Mouse (Mus musculus) neural tube, embryonic 10.5 days (tissue): ENCODE data around the gene Nfix.
A peak's percentile ranks its signal among the peaks of the same experiment; 100 is the strongest.
"Not testable (repeated sequence)": the region's sequence is repeated elsewhere in the genome, so short reads cannot be mapped to it uniquely, and the experiment has no call there.

Source experiments
- DNase-seq: peaks from one replicate; pipeline ENCODE4 v3.0.0-alpha.2; 2017; ENCODE audit warnings: low spot score; ENCODE audit errors: extremely low spot score

Gene Nfix

DNA sequence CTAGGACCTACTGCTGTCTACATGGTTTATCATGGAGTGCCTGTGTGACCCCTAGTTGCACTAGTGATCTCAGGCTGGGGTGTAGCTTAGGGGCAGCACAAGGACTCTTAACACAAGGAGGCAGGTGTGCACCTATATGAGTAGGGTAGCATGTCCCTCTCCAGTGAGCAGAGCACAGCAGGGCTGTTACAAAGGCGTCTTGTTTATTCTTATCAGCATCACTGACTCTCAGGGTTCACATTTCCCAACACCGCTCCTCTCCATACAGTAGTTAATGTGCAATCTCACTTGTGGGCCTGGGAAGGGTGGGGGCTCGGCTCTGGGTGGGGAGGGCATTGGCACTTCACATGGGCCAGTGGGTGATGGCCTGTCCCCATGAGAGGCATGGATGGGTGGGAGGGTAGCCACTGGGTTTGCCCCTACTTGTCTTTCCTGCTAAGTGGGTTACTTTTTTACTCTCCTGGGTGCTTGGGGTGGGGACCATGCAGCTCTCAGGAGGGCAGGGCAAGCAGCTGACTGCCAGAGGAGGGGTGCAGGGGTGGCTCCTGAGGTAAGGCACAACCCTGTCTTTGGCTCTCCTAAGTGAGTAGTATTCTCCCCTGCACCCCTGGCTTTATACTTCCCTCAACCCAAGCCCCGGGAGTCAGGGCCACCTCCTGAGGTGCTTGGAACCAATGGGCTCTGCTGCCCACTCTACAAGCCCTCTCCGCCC is 129.7 kb downstream of the Nfix start:
- not testable (repeated sequence) for DNase-seq

DNA sequence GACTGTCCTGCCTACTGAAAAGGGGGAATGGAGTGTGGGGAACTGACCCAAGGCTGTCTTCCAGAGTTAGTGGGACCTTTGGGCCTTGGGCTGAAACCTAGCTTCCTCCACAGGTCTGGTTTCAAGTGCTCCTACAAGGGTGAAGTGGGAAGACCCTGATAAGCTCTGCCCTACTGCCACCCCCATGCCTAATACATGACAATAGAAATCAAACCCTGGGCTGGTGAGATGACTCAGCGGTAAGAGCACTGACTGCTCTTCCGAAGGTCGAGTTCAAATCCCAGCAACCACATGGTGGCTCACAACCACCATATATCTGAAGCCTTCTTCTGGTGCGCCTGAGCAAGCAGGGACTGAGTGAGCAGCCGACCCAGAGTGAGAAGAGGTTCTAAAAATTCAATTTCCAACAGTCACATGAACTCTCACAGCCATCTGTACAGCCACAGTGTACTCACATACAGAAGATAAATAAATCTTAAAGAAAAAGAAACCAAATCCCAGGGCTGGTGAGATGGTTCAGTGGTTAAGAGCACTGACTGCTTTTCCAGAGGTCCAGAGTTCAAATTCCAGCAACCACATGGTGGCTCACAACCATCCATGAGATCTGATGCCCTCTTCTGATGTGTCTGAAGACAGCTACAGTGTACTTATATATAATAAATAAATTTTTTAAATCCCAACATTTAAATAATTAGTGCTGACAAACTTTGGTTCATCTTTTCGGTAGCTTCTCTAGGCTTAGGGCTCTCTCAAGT is 131.2 kb downstream of the Nfix start:
- no peak for DNase-seq

DNA sequence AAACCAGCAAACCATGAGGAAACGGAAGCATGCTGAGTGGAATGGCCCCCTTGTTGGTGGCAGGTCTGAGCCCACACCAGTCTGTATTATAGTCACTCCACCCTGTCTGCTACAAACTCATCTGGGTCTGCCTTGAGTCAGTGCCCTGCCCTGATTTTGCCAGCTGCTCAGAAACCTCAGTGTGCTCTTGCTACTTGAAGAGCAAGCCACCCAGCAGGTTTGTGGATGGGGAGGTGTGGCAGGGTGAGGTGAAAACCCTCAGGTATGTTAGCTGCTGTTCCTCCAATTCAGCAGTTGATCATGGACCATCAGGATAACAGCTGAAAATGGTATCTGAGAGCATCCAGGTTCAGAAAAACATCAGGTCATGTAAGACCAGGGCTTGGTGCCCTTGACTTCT is 132.1 kb downstream of the Nfix start:
- DNase-seq, result no peak

DNA sequence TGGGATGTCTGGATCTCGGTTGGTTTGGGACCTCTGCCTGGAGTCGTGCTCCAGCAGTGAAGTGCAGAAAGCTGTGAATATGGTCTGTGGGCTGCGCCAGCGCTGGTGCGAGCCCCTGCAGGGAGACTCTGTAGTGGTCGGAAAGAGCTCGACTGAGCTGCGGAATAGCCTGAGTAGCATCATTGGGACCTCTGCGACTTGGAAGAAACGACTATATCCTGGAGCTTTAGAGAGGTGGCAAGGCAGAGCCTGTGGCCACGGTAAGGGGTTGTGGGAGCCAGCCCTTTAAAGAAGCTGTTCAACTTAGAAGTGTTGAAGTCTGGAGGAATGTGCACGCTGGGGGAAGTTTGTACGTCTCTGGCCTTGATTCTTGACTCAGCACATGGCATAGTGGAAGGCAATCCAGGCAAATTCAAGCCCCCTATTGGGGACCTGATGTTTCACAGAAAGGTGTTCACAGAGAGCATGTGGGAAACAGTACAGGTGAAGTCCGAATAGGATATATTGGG is 134.7 kb downstream of the Nfix start:
- DNase-seq, result no peak

DNA sequence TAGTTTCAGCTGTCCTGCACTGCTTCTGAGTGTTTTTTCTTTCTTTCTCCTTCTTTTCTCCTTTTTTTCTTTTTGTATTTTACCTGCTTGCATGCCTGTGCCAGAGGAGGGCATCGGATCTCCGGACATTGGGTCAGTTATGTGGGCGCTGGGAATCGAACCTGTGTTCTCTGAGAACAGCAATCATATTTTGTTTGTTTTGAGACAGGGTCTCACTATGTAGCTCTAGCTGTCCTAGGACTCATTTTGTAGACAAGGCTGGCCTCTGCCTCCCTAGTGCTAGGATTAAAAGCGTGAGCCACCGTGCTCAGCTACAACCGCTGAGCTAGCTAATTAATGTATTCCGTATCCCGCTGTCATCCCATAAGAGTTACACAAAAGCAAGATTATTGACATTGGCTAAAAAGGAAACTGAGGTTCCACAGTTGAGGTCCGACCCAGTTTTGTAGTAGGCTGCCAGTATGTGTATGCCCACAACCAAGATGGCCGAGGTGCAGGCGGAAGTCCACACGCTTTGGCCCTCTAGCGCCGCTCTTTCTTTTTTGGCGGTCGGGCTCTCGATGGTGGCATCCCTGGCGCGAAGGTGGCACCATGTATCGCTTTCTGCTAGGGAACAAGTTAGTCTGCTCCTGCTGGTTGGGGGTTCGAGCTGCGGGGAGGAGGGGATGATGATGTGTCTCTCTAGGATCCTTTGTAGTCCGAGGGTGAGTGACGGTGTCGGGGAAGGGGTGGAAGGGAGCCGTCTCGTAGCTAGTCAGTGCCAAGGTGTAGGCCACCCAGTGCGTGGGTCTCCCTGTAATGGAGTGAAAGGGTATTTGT is 135.4 kb downstream of the Nfix start:
- peak; percentile 85 for DNase-seq

DNA sequence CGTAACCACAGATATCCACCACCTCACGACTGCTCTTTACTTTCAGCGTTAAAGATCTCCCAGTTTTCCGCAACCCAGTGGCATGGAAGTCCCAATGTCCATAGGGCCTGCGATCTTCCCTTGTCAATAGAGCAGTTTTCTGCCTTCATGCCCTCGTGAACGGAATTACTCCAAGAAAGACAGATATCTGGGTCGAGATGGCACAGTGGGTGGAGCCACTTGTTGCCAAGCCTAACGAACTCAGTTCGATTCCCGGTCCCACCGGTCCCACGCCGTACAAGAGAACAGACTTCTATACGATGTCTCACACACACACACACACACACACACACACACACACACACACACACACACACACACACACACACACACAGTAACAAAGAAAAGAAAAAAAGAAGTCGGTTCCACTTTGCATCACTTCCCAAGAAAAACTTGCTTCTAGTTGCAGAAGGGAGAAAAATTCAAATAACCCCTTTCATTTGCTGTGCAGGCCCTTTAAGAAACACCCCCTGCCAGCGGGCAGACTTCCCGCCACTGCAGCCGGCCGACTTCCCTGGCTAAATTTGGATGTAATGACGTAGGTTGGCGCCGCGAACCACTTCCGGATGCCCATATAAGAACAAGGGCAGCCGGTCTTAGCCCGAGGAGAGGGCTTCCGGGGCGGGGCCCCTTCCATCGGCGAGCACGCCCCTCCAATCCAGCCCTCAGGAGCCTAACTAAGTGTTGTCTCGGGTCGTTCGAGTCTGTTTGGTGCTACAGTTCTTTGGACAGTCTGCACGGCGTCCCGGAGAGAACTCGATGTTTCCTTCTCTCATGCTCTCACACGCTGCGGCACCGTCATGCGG is 136.4 kb downstream of the Nfix start:
- peak; percentile 94 for DNase-seq

DNA sequence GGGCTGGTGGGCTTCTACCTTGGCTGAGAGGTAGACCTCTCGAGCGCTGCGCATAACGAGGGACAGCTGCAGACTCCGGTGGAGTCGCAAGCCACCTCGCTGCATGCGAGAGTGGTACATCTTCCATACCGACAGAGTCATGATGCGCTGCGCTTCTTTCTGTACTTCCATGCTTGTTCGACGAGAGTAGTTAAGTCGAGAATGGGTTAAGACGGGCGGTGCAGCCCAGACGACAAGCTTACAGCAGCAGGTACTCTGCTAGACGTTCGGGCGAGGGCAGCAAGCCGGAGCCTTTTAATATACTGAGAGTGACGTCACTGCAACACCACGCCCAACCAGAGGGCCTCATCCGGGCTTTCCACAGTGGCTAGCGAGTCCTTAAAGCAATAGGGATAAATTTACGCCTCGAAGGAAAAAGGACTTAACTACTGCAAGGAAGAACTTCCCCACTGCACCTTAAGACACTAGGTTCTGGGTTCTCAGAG is 137.5 kb downstream of the Nfix start, which contains the start of gene Ier2:
Gene Ier2 (minus strand): TSS at position 272 of the 485 bp plus-strand sequence.
- DNase-seq, result peak; percentile 96

DNA sequence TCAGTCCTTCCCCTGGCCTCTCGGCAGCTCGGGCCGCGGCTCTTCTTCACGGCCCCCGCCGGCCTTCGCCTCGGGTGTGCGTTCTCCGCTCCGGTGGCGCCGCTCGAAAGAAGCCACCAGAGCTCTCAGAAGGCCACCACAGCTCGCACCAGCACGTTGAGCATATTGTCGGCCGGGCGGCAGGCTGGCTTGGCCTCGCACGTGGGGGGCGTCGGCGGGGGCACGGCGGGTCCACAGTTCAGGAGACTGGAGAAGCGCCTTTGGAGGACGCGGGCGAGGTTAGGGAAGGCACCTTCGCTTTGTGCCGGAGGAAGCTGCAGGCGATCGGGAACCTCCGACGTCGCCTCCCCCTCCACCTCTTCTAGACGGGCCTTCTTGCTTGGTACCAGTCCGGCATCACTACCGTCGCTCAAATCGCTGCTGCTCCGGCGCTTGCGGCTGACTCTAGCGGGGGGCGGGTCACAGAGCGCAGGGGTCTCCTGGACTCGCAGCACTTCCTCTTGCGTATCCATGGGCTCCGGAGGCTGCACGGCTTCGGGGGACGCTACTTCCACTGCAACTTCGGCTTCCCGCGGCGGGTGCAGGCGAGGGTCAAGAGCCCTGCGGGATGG is 138.1 kb downstream of the Nfix start:
- no peak for DNase-seq

DNA sequence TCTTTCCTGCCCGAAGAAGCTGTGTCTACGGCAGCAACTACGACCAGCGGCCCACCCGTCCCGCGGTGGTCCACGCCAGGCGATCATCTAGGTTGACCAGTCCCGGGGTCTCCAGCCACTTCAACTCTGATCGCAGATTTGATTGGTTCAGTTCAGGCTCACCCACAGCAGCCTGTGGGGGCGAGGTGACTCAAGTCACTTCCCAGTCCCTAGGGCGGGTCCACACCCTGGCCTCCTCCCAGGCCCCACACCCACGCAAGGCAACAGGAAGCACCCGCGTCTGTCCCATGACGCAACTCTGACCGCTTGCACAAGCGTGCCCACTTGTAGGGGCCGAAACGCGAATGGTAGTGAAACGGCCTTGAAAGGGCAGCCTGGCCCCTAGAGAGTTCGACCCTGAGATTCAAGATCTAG is 138.7 kb downstream of the Nfix start:
- peak; percentile 75 for DNase-seq

DNA sequence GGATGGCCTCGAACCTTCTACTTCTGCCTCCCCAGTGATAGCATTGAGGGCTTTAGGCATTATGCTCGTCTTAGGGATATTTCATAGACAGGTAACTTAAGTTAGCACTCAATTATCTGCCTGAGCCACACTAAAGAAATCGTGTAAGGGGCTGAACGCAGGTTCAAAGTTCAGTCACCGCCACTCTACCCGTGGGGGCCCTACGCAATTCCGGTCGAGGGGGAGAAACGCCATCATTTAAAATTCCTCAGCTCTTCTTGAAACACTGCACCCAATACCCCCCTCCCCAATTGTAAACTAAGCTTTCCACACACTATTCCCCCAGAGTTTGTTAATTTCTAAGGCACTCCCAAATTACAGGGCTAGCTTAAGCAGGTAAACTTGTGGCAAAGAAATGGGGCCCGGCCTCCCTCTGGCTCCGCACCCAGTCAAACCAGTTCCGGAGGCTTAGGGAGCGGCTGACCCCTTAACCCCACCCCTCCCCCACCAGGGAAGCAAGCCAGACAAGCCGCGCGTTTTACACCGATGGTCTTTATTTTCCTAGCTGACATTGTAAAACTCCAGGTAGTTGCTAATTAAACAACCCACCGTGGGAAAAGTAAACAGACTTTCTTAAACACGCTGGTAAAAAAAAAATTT is 139.2 kb downstream of the Nfix start:
- peak; percentile 73 for DNase-seq

DNA sequence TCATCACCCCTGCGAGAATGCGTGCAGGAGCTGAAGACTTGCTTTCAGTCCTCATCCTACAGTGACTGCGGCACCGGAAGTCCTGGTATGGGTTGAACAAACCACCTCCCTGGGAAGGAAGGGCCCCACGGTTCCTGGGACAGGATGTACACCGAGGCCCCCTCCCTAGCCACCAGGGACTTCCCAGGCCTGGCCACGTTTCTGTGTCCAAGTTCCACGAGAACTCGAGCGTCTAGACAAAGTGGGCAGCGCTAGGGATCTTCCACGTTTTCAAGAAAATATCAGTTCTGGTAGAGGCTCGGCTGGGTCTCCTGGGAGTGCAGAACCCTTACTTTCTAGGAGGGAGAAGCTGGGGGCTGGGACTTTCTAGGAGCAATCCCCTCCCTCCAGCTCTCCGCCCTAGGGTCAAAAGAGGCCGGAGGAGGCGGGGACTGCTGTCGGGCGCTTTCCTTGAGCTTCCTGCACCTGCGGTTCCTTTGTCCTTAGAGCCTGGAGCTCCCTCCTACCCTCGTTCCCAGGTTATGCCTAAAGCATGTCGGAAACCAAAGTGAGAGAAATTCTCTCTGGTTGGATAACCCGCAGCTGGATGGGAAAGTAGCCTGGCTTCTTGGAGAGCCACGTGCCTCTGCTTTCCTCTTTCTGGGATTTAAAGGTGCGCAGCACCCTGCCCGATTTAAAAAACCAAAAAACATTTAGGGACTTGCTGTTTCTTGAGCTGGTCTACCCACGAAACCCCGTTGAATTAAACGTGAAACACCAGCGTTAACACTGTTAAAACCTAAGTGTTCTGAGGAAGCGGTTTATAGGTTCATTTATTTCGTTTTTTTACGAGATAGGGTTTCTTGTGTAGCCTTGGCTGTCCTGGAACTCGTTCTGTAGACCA is 140.0 kb downstream of the Nfix start:
- DNase-seq, result peak; percentile 81

DNA sequence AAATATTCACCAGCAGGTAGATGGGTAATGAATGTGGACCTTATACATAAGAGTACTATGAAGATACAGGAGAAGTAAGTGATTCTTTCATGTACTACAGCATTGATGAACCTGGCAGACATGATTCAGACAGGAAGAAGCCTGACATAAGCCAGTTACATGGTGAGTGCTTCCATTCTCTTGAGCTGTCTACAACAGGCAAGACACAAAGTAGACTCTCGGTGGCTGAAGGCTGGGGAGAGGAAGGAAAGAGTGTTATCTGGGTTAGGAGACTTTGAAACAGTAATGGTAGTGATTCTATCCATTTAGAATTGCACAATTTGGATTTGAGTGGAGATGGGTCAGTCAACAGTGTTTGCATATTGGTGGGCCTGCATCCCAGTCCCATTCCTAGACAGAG is 141.2 kb downstream of the Nfix start:
- DNase-seq, result no peak

DNA sequence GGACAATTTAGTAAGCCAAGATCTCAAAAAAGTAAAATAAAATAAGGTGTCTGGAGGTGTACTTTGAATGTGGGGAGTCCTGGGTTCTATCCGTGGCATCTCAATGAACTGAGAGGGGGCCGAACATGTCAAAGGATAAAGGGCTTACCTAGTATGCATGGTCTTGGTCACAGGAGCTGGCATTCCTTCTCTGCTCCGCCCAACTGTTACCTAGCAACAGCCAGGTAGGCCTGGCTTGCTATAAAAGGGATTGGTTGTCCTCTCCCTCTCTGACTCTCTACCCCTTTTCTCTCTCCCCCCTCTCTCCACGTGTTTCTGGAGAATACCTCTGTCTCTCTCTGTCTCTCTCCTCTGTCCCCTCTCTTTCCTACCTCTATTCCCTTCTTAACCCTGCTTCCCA is 142.5 kb downstream of the Nfix start:
- DNase-seq, result no peak

DNA sequence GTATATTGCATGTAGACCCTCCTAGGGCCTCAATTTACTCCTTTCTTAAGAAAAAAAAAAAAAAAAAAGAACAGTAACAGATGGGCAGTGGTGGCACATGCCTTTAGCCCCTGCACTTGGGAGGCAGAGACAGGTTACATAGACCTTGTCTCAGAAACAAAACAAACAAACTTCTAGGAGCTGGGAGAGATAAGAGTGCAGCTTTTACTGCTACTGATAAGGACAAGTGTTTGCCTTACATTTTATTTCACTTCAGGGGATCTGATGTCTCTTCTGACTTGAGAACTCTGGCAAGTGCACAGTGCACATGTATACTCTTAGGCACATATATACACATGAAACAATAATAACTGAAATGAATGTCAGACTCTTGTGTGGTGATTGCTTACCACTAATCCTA is 142.9 kb downstream of the Nfix start:
- DNase-seq, result no peak

DNA sequence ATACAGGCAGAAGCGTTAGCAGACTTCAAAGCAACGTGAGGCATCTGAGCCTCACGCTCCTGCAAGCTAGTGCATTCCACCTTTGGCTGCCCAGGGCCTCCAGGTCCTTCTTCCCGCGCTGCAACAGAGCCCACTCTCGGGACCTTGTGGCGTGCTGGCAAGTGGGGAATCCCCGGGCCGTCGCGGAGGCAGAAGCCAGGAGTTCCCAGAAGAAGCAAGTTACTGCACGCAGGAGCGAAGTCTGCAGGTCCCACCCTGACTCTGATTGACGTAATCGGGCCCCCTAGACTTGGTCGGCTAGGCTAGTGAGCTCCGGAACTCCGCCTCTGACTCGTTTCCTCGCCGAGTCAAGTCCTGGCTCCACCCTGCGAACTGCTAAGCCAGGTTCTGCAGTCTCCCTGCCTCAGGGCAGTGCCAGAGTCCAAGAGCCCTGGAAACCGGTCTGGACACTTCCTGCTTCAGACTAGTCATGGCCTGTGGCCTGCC is 143.5 kb downstream of the Nfix start:
- DNase-seq, result peak; percentile 70

DNA sequence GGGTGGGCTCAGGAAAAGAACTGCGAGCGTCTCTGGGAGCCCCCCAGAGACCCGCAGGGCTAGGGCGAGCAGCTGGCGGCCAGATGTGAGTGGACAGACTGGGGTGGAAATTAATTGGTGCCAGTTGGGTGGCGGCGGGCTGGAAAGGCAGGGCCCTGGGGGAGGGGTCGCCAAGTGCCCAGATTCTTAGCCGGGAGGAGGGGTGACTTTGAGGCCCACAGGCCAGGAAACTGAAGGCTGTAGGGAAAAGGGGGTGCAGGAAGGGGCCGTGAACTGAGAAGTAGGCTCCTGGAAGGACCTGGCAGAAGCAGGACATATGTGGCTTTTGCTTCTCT is 144.0 kb downstream of the Nfix start:
- DNase-seq, result peak; percentile 93

DNA sequence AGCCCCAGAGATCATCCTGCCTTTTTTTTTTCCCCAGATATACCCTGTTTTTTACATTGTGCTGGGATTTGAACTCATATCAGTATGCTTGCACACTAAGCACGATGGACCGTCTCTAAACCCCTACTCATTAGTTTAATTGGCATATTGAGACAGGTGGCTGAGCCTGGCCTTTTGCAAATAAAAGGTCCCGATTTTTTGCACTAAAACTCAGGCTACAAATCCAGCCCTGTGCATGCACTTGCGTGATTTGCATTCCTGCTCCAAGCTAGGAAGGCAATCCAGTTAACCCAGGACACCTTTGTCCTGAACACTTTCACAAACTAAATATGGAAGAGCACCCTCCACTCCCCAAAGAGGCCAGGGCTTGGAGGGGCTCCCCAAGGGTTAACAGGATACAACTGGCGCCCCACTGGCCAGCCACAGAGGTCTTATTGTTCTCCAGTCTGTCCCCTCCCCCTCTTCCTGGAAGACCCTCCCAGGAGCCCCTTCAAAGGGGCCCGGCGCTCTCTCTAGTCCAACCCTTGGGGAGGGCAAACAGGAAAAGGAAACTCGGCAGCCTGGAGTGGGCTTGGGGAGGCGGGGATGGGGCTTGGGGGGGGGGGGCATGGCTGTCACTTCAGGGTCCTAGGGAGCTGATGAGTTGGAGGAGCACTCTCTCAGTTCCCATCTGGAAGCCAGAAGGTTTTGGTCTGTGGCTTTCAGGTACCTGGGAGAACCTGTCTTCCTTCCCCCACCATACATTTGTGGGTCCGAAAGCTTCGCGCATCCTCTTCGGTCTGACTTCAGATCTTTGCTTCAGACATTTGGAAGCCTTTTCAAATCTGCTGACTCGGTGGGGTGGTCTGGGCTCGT is 144.6 kb downstream of the Nfix start:
- peak; percentile 83 for DNase-seq

DNA sequence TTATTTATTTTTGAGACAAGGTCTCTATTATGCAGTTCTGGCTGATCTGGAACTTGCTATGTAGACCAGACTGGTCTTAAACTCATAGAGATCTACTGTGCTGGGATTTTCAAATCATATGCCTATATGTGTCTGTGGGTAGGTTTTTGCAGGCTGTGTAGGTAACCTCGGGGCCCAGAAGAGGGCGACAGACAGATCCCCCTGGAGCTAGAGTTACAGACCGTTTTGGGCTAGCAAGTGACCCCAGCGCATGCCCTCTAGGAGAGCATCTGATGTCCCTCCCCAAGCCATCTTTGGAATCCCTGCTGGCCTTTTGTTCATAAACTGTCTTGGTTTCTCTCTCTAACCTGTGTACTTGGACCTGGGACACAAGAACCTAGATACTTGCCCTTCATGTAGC is 145.5 kb downstream of the Nfix start:
- no peak for DNase-seq
